Mouse (Mus musculus): ENCODE results near the gene Borcs7.

The Borcs7 gene

GRCm38 (mm10) chr19:46689460-46690372 lies at the start of gene Borcs7:
Gene Borcs7, plus strand, starts transcription at chr19:46689906.
- DNase-seq (ENCODE audit: low read depth) = peak; percentile 86

- peak; percentile 60 for DNase-seq (ENCODE audit: low read depth)
Observed at GRCm38 (mm10) chr19:46640780-46641179, 48.9 kb upstream of the Borcs7 start.

- DNase-seq (ENCODE audit: low read depth) = peak; percentile 91
Observed at GRCm38 (mm10) chr19:46641420-46642085, 48.2 kb upstream of the Borcs7 start.

- peak; percentile 41 for DNase-seq (ENCODE audit: low read depth)
Observed at GRCm38 (mm10) chr19:46642136-46642753, 47.5 kb upstream of the Borcs7 start.

- DNase-seq (ENCODE audit: low read depth) = no peak
Observed at GRCm38 (mm10) chr19:46643236-46643635, 46.5 kb upstream of the Borcs7 start.

GRCm38 (mm10) chr19:46644343-46644792 lies 45.3 kb upstream of the Borcs7 start:
- DNase-seq (ENCODE audit: low read depth) = no peak

GRCm38 (mm10) chr19:46644793-46645602 lies 44.7 kb upstream of the Borcs7 start:
- DNase-seq (ENCODE audit: low read depth) = no peak

- DNase-seq (ENCODE audit: low read depth) = no peak
Observed at GRCm38 (mm10) chr19:46646041-46646481, 43.6 kb upstream of the Borcs7 start.

DNA sequence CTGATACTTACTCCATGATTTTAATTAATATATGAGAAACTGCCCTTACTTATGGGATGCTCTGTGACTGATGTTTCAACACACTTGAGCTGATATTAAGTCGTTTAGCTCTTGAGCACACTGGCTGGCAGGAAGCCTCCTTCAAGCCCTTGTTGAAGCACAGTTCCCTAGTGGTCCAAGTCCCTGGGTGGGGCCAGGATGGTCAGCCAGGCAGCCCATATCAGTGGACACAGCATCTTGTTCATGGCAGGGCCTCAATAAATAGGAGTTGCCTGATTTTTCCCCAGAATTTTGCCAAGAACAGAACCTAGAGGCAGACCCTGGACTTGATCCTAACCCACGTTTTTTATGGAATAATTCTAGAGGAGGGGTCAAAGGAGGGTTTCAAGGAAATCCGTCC lies 42.5 kb upstream of the Borcs7 start:
- no peak for DNase-seq (ENCODE audit: low read depth)

GRCm38 (mm10) chr19:46647850-46648249 lies 41.9 kb upstream of the Borcs7 start:
- no peak for DNase-seq (ENCODE audit: low read depth)

GRCm38 (mm10) chr19:46648565-46648964 lies 41.1 kb upstream of the Borcs7 start:
- DNase-seq (ENCODE audit: low read depth) = no peak

- DNase-seq (ENCODE audit: low read depth) = no peak
Observed at GRCm38 (mm10) chr19:46653188-46653587, 36.5 kb upstream of the Borcs7 start.

DNA sequence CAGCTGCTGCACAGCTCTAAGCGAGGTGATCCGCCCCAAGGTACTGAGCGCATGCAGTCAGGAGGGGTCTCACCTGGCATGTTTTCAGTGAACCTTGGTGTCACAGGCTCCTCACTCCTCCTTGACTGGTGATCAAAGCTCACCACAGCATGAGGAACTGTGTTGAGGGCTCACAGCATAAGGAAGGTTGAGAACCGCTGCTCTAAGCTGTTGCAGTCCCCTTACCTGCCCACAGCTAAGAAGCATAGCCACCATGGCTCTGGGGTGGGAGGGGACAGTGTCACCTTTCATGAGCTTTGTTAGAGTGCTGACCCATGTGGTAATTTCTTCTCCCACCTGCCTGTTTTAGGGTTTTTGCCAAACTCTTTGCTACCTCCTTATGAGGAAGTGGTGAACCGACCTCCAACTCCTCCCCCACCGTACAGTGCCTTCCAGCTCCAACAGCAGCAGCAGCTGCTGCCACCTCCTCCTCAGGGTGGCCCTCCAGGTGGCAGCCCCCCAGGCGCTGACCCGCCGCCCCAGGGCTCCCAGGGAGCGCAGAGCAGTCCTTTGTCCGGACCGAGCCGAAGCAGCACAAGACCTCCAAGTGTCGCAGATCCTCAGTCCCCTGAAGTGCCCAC lies 36.0 kb upstream of the Borcs7 start:
- peak; percentile 49 for DNase-seq (ENCODE audit: low read depth)

DNA sequence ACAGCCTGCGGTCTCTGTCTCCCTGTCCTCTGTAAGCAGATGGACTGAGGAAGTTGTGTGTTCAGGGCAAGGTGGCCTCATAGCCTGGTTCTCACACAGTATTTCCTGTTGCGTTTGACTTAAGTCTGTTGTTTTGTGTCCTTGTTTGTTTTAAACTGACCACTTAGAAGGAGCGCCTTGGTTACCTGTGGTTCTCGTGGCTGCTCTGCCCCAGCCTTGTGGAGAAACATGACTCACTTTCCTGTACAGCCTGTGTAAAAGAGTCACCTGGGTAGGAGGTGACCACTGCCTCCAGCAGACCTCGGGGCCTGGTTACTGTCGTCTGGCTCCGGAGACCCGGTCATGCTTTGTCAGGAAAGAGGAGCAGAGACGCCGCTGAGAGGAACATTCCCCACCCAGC lies 34.1 kb upstream of the Borcs7 start:
- DNase-seq (ENCODE audit: low read depth) = peak; percentile 48

DNA sequence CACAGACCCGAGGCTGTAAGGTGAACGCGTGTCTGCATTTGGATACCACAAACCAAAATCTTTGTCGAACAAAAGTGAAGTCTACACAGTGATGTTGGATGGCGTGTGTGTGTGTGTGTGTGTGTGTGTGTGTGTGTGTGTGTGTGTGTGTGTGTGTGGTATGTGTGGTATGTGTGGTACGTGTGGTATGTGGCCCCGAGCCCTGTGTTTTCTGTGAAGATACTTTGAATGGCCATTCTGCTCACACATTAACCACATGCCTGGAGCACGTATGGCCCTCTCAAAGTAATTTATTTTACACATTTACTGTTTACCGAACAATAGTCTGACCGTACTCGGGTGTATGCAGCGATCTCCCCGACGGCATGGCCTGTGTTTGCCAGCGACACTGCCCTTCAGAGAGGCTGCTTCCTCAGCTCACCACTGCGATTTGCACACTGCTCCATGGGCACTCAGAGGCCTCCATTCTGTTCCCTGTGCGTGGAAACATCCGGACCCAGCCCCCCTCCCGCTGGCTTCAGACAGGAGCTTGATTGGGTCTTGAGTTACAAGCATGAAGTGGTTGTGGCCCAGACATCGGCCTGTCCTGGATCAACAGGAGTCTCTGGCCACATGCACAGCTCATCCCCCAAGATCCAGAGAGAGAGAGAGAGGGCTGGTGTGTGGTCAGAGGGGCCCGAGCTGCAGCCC lies 33.4 kb upstream of the Borcs7 start:
- no peak for DNase-seq (ENCODE audit: low read depth)

DNA sequence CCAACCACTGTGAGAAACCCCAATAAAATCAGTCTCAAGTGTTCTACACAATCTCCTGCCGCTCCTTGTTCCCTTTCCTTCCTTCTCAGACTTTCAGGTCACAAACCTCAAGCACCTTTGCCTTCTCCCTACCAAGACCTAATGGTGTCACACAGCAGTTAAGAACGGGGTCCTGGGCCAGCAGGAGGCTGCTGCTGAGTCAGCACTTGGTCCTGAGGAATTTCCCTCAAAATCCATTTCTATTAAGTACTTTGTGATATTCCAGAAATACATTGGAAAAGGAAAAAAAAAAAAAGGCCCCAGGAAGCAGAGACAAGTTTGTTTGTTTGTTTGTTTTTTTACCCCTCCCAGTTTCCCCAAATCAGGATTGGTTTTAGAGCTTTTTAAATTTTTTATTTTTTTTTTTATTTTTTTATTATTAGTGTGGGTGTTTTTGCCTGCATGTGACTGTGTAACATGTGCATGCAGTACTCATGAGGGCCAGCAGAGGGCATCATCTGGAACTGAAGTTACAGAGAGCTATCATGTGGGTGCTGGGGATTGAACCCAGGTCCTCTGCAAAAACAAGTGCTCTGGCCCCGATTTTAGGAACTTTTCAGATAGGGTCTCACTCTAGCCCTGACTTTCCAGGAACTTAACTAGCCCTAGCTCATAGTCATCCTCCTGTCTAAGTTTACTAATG lies 32.2 kb upstream of the Borcs7 start:
- DNase-seq (ENCODE audit: low read depth) = peak; percentile 49

DNA sequence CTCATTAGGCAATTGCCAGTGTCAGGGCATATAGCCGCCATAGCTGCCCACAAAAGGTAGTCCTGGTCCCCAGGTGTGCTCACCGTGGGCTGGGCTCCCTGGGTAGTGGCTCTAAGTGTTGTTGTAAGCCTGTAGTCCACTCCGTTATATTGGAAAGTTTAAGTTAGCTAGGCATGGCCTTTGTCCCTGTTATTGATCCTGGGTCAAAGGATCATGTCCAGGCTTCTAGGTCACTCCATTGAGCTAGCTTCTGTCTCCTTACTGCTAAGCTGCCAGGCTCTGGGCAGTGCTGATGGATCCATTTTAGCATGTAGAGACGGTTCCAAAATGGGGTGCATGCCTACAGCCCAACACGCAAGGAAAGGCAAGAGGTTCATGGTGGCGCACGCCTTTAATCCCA lies 31.4 kb upstream of the Borcs7 start:
- DNase-seq (ENCODE audit: low read depth) = no peak

GRCm38 (mm10) chr19:46658851-46659250 lies 30.9 kb upstream of the Borcs7 start:
- DNase-seq (ENCODE audit: low read depth) = no peak

- no peak for DNase-seq (ENCODE audit: low read depth)
Observed at GRCm38 (mm10) chr19:46661511-46661910, 28.2 kb upstream of the Borcs7 start.

DNA sequence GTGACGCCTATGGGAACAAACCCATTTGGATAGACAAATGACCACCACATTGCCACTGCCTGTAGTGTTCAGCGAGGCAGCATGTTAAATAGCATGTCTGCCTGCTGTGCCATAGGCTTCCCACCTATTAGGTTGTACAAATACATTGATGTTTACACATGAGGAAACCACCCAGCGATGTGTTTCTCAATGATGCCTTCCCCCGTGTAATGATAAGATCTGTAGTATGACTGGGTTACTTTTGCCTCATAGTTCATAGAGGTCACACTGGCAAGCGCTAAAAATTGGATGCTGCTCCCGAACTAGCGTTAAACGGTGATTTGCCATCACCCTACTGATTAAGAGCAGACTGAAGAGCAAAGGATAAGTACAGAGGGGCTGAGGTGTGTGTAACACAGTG lies 27.5 kb upstream of the Borcs7 start:
- peak; percentile 71 for DNase-seq (ENCODE audit: low read depth)
